Mouse (Mus musculus): ENCODE results near the gene Heg1.

Heg1 gene

DNA sequence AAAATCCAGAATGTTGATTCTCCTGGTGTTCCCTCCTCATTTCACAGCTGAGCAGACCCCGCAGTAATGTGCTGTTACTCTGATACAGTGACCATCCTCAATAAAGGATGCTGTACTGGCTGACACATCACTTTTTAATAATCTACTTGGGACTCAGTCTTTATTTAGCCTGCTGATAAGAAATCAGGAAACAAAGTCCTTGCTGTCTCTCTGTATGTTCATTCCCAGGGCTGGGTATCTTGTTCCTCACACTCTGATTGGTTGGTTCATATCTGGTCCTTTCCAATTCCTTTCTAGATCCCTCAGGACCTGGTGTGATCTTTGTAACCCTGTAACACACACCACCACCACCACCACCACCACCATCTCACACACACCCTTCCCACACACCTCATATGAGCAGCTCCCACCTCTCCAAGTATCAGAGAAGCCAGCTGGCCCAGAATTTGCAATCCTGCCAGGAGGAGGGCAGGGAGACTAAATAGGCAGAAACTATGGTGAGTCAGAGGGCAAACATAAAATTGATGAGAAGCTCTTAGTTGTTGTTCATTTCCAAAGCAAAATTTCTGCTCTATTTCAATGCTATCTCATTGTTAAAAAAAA lies 91.7 kb downstream of the Heg1 start:
- no peak for DNase-seq

DNA sequence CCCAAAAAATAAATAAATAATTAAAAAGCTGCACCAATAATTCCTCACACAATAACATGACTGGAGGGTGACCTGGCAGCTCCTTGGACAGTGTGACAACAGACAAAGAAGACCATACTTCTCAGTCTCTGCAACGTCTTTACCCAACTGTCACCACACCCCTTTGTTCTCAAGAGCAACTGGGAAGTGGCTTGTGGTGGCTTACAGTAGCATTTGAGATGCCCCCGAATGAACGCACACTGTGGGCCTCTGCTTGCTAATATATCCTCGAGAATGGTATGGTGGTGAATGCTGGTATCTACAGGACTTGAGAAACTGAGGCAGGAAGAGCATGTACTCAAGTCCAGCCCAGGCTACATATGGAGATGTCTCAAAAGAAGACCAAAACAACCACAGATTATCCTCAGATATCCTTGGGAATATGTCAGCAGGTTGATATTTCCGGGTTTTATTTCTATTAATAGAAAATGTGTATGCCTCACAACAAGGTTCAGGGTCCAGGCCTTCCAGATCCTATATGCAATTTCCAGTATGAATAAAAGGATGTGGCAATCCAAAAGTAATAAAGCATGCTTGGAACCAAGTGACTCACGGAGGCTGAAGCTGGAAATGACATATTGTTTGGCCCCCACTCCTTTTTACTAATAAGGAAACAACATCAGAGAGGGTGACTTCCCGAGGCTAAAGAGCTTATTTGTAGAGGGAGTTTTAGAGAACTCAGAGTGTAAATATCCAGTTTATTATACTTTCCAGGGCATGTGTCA lies 92.8 kb downstream of the Heg1 start:
- DNase-seq, result no peak

DNA sequence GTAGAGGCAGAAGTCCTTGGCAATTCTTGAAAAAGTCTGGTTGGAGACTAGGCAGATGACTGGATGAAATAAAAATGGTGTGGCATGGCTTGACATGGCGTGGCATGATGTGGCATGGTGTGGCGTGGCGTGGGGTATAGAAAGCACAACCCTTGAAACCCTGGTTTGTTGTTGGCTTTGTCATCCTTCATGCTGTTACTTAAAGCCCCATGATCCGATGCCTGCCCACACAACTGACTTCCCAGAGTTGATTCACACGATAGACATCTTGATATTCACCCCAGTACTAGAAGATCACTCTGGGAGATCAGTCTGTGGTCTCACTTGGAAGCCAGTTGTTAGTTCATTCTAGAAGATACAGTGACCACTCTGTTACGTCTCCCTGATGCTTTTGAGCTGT lies 93.4 kb downstream of the Heg1 start:
- no peak for DNase-seq

DNA sequence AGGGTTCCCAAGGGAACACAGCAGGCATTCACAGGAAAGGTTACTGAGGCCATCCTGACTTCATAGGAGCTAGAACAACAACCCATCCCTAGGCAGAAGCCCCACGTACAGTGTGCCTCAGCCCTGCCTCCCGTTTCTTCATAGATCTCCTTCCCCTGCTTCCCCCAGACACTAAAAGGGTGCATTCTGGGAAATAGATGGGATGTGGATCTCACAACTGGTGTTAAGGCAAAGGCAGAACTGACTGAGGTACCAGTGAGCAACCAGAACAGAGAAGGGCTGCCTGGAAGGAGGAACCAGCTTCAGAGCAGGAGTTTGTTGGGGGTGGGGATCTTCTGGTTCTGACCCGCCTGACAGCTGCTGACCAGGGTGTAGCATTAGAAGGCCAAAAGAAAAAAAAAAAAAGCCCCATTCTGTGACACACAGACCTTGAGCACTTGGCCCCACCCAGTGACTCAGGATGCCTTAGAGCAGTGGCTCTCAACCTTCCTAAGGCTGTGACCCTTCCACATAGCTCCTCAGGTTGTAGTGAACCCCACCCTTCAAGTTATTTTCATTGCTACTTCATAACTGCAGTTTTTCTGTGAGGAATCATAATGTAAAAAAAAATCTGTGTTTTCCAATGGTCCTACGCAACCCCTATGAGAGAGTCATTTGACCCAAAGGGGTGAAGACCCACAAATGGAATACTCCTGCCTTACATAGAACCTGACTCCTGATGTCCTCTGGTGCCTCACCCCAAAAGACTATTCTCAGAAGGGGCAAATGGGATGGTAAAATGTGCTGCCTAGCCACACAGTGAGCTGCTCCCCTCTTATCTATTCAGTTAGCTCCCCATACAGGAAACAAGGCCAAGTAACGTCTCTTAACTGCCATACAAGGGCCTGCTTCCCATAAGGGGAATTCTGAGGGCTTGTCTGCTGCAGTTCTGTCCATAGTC lies 97.9 kb downstream of the Heg1 start:
- no peak for DNase-seq

DNA sequence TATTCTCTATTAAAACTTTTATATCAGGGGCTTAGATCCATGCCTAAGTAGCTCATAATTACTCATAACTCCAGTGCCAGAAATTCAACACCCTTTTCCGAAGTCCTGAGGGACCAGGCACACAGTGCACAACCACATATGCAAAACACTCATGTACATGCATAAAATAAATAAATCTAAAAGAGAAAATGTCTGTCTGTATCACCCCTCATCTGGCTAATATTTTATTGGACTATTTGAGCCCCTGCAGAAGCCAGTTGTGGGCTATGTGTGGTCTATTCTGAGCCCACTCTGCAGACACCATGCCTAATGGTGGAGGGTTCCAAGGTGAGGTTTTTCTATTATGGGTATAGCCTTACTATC lies 98.5 kb downstream of the Heg1 start:
- no peak for DNase-seq

DNA sequence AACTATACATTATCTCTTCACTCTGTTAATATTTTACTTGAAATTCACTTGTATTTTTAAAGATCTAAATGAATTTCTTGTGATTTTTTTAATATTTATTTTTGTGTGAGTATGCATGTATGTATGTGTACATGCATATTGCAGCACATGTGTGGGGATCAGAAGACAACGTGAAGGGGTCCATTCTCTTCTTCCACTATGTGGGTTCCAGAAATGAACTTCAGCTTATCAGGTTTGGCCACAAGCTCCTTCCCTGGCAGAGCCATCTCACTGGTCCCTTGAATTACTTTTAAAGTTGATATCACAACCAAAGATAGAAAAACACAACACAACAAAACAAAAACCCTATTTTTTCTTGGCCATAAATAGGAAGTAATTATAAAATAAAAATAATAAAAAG lies 100.4 kb downstream of the Heg1 start:
- no peak for DNase-seq

DNA sequence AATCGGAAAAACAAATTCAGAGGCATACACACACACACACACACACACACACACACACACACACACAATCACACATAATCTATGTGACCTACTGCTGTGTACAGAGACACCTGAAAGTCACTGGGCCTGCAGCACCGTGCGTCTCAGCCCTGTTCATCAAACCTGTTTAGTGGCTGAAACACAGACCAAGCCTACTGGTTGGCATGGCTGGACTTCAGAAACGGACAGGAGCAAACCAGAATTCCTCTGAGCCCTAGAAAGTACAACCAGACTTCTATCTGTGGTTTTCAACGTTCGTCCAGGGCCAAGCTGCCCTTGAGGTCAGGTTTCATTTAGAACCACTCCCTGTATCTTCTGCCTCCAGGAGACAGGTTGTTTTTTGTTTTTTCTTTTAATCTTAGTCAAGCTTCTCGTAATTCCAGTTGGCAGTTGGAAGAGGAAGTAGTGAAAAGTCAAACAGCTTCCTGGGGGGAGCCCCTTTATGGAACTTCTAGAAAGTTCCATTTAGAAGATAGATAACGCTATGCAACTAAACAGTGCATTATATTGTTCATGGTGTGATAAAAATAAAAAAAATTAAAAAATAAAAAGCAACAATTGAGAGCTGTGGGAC lies 101.0 kb downstream of the Heg1 start:
- DNase-seq, result no peak

DNA sequence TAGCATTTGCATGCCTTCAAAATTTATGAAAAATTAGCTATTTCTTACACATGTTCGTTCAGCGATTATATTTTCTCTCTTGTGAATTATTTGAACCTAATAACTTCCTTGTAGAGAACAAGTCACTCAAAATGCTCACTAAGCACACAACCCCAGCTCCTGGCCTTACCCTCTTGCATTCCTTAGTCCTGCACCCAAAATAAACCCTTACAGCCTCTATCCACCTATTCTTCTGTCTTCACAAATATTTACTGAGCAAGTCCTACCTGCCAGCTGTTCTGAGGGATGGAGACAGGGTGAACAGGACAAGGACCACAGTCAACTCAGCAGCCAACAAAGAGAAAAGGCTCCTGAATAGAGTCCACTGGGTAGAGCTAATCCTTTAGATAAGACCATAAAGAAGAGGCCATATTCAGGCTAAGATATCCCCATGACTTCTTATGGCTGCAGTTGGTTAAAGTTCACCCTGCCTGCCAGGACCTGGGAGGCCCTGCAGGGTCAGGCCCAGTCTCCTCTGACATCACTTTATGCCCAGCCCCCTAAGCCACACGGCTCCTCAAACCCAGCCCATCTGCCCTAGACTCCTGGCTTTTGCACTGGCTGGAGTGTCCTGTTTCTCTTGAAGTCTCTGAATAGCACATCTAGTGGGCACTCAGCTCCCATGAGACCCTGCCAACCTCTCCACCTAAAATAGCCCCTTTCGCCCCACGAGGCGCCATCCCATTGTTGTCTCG lies 102.7 kb downstream of the Heg1 start:
- no peak for DNase-seq

DNA sequence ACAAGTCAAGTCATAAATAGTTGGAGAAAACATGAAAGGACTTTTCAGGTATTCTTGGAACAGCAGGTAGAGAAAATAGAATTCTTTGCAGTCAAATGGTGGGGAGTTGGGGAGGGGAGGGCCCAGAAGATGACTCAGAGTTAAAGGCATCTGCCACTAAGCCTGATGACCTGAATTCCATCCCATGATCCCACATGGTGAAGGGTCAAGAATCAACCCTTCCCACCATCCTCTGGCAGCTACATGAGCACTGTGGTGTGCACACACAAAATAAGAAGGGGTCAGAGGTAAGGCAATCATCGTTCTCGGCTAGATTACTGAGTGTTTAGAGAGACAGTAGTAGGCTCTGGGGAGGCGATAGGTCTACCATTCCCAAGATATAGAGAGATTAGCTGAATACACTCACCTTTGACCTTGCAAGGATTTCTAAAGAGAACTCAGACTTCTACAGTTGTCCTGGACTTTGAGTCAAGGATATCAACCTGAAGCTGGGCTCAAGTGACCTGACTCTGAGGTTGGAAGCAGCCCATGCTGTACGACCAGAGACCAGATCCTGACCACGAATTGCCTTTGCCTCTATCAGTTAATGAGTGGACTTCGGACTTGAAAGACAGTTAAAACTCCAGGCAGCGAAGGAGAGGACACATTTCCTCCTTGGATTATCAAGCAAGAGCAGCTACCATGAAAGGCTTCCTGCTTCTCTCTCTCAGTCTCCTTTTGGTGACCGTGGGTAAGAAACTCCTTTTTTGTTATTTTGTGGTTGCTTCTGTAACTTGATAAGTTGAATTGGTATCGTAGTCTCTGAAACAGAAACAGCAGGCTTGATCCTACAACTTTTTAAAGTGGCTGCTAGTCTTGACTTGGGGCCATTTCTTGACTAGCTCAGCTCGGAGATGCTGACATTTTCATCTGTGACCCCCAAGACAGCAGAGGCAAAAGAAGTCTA lies 109.9 kb downstream of the Heg1 start, which contains the start of gene Muc13:
TSS of gene Muc13 (plus strand) at position 192 of the 946 bp plus-strand sequence.
- no peak for DNase-seq

DNA sequence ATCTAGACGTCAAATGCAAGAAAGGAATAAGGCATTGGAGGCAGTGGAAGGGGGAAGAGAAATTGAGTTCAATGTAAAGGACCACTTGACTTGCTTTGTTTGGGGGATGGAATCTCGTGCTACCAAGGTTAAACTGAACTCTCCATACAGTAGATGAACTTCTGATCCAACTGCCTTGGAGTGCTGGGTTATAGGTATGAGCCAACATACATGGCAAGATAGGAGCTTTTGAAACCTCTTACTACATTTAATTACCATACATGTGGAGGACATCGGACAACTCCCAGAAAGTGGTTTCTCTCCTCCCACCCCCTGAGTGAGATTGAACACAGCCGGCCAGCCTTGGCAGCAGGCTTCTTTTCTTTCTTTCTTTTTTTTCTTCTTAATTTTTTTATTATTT lies 110.9 kb downstream of the Heg1 start:
- no peak for DNase-seq

DNA sequence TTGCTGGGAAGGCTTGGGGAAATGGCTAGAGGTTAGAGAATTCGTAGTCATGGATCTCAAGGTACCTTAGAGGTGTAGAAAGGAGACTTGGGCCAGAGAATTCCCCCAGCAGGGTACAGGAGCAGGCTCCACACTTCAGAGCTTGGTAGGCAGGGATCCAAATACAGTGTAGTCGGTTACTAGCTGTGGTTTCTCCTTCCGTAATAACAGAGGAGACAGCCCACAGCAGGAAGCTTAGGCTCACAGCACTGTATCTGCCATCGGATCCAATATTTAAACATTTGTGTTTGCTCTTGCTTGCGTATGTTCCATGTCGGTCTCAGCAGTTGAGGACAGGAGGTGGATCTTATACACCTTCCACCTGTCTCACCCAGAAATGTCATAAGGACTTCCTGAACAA lies 111.7 kb downstream of the Heg1 start:
- no peak for DNase-seq

DNA sequence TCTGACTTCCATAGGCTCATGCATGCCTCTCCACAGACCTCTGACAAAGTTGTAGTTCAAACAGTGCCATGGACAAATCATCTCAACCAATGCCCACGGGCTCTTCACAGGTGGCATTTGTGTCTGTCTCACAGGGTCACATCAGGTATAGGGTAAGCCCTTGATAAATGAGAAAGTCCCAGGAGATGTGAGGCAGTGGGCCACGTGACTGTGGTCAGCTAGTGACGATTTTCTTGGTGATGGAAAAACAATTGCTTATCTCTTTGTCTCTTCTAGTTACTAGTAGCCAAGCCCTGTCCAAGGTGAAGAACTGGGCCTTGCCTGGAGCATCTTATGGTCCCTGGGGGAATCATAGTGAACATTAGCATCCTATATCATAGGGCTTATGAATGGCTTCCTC lies 112.6 kb downstream of the Heg1 start:
- DNase-seq, result no peak

DNA sequence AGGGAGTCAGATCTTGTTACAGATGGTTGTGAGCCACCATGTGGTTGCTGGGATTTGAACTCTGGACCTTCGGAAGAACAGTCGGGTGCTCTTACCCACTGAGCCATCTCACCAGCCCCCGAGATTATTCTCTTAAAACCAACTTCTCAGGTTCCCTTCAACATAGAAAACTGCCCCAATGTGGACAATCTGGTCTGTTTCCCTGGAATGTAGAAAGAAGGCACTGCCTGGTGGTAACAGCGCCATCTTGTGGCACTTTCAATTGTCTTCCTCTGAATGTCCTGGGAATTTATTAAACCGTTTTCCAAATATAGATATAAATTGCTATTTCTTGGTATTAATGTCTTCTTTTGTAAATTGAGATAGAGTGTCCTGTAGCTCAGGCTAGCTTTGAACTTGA lies 113.7 kb downstream of the Heg1 start:
- DNase-seq, result peak; percentile 72

DNA sequence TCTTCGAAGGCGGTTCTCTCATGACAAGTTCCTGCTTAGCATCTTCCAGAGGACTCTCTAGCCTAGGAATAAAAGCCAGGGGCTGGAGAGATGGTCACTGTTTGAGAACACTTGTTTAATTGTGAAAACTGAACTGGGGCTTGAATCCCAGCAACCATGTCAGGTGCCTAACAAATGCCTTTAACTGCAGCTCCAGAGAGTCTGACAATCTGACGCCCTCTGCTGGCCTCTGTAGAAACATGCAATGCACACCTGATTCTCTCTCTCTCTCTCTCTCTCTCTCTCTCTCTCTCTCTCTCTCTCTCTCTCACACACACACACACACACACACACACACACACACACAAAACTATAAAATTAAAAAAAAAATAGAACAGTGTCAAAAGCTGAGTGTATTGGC lies 125.8 kb downstream of the Heg1 start:
- no peak for DNase-seq

DNA sequence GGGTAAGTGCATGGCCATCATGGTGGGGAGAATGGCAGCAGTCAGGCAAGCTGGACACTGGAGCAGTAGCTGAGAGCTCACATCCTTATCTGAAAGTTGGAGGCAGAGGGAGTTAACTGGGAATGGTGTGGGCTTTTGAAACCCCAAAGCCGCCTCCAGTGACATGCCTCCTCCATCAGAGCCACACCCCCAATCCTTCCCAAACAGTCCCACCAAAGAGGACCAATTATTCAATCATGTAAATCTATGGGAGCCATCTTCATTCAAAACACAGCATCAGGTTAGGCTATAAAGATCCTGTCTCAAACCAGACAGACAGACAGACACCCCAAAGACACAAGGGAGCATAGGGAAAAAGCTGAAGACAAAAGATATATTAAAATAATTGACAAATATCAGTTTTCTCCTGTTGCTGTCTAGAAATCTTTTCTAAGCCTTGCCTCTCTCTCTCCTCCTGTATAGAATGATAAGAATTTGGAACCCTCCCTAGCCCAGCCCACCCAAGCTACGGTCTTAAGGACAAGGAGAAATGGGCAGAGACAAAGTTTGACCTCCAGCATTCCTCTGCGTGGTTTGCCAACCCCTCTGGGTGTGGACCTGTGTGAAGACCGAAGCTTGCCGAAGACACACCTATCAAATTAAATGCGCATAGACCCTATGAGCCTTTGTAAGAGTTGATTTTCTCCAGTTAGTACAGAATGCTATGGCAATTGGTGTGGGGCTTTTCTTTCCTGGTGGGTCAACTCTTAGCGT lies 134.4 kb downstream of the Heg1 start:
- DNase-seq, result no peak

DNA sequence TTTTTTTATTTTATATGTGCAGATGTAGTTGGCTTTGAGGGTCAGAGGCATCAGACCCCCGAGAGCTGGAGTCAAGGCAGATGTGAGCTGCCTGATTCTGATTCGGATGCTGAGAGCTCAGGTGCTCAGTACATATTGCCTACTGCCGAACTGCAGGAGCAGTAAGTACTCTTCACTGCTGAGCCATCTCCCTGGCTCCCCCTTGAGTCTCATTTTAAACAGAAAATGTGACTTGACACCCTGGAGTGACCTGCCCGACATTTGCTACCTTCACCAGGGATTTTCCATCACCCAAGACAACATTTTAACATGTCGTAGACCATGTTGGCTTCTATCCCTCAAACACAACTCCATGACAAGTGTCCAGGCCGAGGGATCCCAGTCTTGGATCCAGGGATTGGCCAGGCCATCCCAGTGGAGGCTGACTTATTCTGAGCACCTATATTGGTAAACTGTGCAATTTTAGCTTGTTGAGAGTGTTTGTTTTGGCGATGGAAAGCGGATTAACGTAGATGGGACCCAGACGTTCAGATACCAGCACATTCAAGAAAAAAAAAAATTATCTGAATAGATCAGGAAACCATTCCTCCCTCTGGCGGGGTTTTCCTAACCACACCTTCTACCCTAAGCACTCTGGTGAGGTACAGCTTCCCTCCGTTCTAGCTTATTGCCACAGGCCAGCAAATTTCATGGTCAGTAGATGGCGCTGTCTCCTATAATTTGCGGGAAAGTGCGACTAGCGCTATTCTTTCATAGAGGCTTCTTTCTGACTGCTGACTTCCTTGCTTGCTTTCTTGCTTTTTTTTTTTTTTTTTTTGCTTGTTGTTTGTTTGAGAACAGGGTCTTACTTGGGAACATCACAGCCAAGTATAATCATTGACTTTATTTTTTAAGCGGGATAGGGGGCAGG lies 136.4 kb downstream of the Heg1 start:
- peak; percentile 89 for DNase-seq

Data from right cerebral cortex, postnatal 14 days (tissue).